Mouse (Mus musculus): Measurements from ENCODE around the gene Glb1. TPM values are rescaled to one million over a fixed set of nuclear protein-coding genes. Genes with fewer than 3 reads are reported as not detected.

The Glb1 gene
- total RNA-seq (2023; ENCODE audit: inconsistent age), result 19.6 to 24.1 TPM (median 21.5 TPM) in 4 replicates

GRCm38 (mm10) chr9:114400949-114401684 lies at the start of gene Glb1, which contains the start of gene Tmppe:
Gene Glb1, plus strand, starts transcription at chr9:114401076.
Gene Tmppe, plus strand, starts transcription at chr9:114401105.

DNA sequence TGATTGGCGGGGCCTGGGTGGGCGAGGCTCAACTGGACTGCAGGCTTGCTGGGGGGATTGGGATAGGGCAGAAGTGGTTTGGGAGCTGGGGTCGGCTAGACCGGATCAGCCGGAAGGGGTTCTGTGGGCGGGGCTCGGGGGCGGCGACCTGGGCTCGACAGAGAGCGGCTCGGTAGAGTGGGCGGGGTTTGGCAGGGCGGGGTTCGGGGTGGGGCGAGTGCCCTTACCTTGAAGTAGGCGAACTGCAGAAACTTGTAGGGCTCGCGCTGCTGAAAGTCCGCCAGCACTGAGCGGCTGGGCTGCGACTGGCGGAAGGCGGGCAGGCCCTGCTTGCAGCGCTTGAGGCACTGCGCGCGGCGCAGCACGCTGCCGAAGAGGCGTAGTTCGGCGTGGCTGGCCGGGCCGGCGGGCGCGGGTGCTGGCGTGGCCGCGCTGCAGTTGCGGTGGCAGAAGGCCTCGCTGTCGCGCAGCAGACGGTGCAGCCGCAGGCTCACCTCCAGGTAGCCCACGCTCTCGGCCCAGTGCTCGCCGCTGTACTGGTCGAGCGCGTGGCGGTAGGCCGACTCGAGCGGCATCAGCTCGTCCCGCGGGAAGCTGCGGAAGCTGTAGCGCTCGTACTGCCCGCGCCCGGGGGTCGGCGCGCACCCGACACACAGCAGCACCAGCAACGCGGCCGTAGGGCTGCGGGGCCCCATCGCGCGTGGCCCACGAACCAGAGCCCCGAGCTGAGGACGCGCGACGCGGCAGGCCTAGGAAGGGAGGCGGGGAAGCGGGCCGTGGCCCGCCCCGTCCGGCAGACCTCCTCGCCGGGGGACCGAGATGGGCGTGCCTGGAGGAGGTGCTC lies 10.7 kb upstream of the Glb1 start, which contains the start of gene Crtap:
Crtap (minus strand) TSS at position 771 of the 844 bp plus-strand sequence.

GRCm38 (mm10) chr9:114504816-114505215 lies 103.9 kb downstream of the Glb1 start, which contains the start of gene Ccr4:
Gene Ccr4, minus strand, starts transcription at chr9:114504916.

GRCm38 (mm10) chr9:114515364-114515763 lies 114.5 kb downstream of the Glb1 start, which contains the start of gene C130032M10Rik:
Gene C130032M10Rik, plus strand, starts transcription at chr9:114515697.

Other genes with a start within 250 kb of the Glb1 start
- 2.1 to 4.5 TPM in 2 of 4 replicates, not detected in the others for gene Bcl2a1c, start 70.9 kb upstream of the Glb1 start, total RNA-seq (2023; ENCODE audit: inconsistent age)
- 5.1 to 9.0 TPM (median 7.1 TPM) in 4 replicates for gene Crtap, start 10.4 kb upstream of the Glb1 start, total RNA-seq (2023; ENCODE audit: inconsistent age)
- gene Tmppe, start within 50 bp of the Glb1 start, total RNA-seq (2023; ENCODE audit: inconsistent age), result 7.6 to 11.6 TPM (median 10.0 TPM) in 4 replicates
- not detected in 4 replicates for gene Ccr4, start 103.8 kb downstream of the Glb1 start, total RNA-seq (2023; ENCODE audit: inconsistent age)
- gene C130032M10Rik, start 114.6 kb downstream of the Glb1 start, total RNA-seq (2023; ENCODE audit: inconsistent age), result not detected in 4 replicates
- gene Trim71, start 163.3 kb downstream of the Glb1 start, total RNA-seq (2023; ENCODE audit: inconsistent age), result not detected in 4 replicates
- gene Cnot10, start 239.1 kb downstream of the Glb1 start, total RNA-seq (2023; ENCODE audit: inconsistent age), result 67.6 to 83.7 TPM (median 72.8 TPM) in 4 replicates